Mouse (Mus musculus) testis, adult 2 months (tissue): ENCODE data around the gene Ralgapa2.

Experiments
- CTCF ChIP-seq: fragments of 200-500 bp; IDR thresholded peaks from 2 replicates; pipeline ENCODE4 v1.5.1; 2012; ENCODE audit warnings: low read depth, mild to moderate bottlenecking, inconsistent platforms, low read length, moderate library complexity; ENCODE audit not compliant: control insufficient read depth, insufficient read depth, insufficient replicate concordance
- POLR2A ChIP-seq: fragments of 200-500 bp; IDR thresholded peaks from 2 replicates; pipeline ENCODE4 v1.6.1; 2012; ENCODE audit warnings: low read depth, mild to moderate bottlenecking, inconsistent platforms, low read length, moderate library complexity; ENCODE audit not compliant: control insufficient read depth

- TF ChIP-seq CTCF, result no peak
- no peak for TF ChIP-seq POLR2A
Measured at GRCm38 (mm10) chr2:146266539-146266938, 245.6 kb downstream of the Ralgapa2 start.
